Mouse (Mus musculus): ENCODE measurements around the gene Ddx39b.
A peak's percentile ranks its signal among the peaks of the same experiment; 100 is the strongest.

Gene Ddx39b

DNA sequence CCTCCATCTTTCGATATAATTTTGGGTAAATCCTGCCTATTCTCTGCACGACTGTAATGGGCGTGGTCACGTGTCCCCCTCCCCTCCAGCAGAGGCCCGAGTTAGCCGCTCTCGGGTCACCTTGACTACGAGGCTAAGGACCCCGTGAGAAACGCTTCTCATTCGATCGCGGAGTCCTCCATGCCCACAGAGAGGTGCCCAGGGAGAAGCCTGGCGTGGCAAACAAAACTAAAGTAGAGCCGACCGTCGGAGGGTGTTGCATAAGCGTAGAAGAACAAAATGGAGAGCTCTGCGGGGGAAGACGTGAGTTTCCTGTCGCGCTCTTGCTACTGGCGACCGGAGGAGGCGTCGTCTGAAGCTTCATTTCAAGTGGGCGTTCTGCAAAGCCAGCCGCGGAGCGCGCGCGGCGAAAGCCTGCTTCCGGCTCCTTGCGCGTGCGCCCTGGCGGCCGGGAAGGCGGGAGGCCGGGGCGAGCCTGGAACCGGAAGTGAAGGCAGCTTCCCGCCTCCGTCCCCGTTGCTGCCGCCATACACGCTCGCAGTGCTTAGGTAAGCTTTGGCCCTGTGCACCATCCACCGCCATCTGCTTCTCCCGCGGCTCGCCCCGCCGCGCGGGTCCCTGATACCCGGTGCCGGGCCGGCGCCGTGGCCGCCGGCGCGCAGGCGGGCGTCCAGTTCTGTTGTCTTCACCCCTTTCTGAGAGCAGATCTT lies at the start of gene Ddx39b:
TSS of gene Ddx39b (plus strand) at position 442 of the 710 bp plus-strand sequence.
- DNase-seq (ENCODE audit: low read depth, low spot score): peak; percentile 88

GRCm38 (mm10) chr17:35192924-35193323 lies 48.6 kb upstream of the Ddx39b start:
- no peak for DNase-seq (ENCODE audit: low read depth, low spot score)

GRCm38 (mm10) chr17:35193881-35194843 lies 47.4 kb upstream of the Ddx39b start, which contains the start of gene Ltb:
TSS of gene Ltb (plus strand) at chr17:35194439.
- DNase-seq (ENCODE audit: low read depth, low spot score): no peak

GRCm38 (mm10) chr17:35194844-35195630 lies 46.5 kb upstream of the Ddx39b start:
- DNase-seq (ENCODE audit: low read depth, low spot score): no peak

DNA sequence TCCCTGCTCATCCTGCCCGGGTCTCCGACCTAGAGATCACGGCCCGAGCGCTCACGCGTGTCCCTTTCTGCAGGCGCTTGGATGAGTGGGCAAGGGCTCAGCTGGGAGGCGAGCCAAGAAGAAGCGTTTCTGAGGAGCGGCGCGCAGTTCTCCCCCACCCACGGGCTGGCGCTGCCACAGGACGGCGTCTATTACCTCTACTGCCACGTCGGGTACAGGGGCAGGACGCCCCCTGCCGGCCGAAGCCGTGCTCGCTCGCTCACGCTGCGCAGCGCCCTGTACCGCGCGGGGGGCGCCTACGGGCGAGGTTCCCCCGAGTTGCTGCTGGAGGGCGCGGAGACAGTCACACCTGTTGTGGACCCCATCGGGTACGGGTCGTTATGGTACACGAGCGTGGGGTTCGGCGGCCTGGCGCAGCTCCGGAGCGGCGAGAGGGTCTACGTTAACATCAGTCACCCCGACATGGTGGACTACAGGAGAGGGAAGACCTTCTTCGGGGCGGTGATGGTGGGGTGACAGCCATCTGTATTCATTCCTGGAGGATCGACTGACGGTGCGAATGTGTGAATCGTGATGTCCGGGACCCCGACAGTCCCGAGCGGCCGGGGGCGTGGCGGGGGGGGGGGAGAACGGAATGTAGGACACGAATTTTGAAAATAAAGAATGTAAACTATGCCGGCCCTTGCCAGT lies 45.8 kb upstream of the Ddx39b start:
- DNase-seq (ENCODE audit: low read depth, low spot score): peak; percentile 19

DNA sequence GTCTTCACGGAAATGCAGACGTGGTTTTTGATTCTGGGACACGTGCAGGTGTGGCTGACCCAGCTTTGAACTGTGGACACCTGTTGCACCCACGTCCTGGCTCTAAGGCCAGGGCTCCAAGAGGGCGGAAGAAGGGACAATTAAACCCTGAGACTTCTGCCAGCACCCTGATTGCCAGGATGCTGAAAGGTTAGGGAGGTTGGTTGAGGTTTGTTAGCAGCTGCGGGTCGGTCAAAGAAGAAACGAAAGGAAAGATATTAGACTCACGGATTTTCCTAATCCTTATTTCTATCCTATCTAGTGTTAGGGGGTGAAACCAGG lies 45.3 kb upstream of the Ddx39b start:
- no peak for DNase-seq (ENCODE audit: low read depth, low spot score)

DNA sequence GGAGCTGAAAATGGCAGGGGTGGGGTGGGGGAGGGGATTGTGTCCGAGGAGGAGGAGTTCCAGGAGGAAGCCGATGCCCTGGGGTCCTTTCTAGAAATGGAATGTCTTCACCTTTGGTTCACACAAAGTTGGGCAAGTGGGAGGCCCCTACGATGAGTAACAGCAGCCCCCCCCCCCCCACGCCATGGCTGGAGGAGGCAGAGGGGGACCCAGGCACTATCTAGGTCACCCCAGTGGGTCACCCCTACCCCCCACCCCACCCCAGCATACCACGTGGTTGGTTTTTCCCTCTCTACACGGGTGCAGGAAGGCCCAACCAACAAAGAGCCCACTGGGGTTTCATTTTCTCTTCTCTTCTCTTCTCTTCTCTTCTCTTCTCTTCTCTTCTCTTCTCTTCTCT lies 44.4 kb upstream of the Ddx39b start:
- DNase-seq (ENCODE audit: low read depth, low spot score): no peak

- no peak for DNase-seq (ENCODE audit: low read depth, low spot score)
Observed at GRCm38 (mm10) chr17:35198029-35198428, 43.5 kb upstream of the Ddx39b start.

DNA sequence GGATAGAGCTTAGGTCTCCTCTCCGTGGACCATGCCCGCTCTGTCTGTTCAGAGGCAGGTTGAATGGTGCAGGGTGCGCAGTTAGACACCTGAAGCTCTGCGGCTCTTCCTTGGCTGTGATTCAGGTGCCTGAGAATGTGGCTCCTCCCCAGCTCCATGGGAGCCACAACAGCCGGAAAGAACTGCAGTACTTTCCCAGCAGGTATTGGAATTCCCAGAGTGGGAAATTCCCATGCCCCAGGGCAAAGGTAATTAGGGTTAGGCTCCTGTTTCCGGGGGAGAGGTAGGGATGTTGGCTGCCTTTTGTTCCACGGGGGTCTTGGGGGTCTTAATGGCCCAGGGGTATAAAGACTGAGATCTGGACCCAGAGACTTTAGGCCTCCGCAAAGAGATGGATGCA lies 42.6 kb upstream of the Ddx39b start:
- no peak for DNase-seq (ENCODE audit: low read depth, low spot score)

- DNase-seq (ENCODE audit: low read depth, low spot score): no peak
Observed at GRCm38 (mm10) chr17:35200398-35200797, 41.1 kb upstream of the Ddx39b start.

DNA sequence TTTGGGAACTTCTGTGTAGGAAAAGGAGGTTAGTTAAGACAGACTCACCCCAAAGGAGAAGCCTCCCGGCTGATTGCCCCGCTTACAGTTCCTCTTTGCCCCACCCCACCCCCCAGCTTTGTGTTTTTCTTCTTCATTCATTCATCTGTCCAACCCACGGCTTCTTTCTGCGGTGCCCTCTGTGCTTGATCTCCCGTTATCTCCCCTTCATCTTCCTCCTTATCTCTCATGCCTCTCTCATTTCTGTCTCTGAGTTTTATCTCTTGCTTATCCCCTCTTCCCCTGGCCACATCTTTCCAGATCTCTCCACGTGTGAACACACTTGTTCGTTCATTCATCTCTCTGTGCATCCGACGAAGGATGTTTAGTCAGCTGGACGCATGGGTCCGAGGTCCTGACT lies 40.4 kb upstream of the Ddx39b start:
- no peak for DNase-seq (ENCODE audit: low read depth, low spot score)

- DNase-seq (ENCODE audit: low read depth, low spot score): no peak
Observed at GRCm38 (mm10) chr17:35201787-35202186, 39.8 kb upstream of the Ddx39b start, which contains the start of gene Tnf. TSS of gene Tnf (minus strand) at chr17:35202007.

DNA sequence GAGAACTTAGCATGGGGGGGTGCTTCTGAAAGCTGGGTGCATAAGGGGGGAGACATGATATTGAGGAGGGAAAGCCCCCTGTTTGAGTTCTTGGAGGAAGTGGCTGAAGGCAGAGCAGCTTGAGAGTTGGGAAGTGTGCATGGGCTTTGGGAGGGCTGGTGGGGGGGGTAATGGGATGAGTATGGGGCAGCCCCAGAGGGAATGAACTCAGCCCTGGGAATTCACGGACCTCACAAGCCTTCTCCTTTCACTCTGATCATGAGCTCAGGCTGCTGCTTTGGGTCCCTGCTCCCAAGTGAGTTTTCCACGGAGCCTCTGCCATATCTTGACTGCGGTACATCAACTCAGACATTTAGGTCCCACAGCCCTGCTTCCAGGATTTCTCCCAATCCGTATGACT lies 39.1 kb upstream of the Ddx39b start:
- no peak for DNase-seq (ENCODE audit: low read depth, low spot score)

DNA sequence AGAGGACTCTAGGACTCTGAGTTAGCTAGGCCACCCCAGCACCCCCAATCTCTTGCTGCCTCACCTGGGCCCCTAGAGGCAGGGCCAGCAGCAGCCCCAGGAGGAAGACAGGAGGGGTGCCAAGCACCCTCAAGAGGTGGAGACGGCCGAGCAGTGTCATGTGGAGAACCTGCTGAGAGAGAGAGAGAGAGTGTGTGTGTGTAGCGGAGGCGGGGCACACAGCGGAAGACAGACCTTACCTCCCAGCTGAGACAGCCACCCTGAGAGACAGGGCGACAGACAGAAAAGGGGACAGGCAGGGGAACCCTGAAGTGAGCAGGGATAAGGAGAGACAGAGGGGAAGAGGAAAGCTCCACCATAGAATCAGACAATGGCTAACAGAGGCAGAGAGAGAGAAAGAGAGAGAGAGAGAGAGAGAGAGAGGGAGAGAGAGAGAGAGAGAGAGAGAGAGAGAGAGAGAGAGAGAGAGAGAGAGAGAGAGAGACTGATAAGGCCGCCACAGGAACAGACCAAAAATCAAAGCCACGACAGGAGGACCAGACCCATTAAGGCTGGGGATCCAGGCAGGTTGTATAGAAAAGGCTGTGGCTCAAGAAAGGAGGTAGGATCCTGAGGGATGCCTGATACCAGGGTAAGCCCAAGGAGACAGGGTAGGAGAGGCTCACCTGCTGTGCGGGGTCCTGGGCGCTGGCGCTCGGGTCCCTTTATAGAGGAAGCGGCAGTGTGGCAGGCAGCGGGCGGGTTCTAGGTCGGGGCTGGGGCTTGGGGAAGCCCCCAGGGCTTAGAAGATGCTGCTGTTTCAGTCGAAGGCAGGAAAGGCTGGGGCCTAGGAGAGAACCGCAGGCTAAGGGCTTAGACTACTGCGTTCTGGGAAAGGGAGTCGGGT lies 36.8 kb upstream of the Ddx39b start, which contains the start of gene Lta:
TSS of gene Lta (minus strand) at position 858 of the 886 bp plus-strand sequence.
- DNase-seq (ENCODE audit: low read depth, low spot score): no peak

GRCm38 (mm10) chr17:35205380-35205769 lies 36.2 kb upstream of the Ddx39b start:
- no peak for DNase-seq (ENCODE audit: low read depth, low spot score)

DNA sequence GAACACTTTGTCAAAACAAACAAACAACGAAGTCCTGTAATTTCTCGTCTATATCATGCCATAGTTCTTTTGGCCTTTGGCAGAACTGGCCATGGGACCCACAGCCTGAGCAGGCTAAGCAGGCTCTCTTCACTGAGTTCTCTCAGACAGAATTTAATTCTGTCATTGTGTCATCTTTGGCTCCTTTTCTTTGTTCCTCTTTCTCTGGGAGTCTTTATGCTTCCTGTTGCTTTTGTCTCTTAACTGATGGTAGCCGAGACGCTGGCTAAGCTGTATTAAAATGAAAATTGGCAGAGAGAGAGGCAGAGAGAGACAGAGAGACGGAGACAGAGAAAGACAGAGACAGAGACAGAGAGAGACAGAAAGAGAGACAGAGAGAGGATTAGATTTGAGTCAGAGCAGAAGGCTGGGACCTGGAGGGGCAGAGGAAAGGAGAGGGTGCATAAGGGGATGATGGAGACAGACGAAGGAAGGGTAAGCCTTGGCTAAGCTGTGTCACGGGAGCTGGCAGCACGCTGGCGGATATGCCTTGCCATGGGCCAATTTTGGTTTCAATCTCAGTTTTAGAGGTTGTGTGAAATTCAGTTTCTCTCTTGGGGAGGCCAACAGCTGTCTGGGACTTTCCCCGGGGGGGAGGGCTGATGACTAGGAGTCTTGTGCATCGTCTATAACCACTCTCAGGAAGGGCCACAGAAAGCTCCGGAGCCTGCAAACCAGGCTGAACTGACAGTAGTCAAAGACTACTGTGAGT lies 31.6 kb upstream of the Ddx39b start:
- DNase-seq (ENCODE audit: low read depth, low spot score): no peak

DNA sequence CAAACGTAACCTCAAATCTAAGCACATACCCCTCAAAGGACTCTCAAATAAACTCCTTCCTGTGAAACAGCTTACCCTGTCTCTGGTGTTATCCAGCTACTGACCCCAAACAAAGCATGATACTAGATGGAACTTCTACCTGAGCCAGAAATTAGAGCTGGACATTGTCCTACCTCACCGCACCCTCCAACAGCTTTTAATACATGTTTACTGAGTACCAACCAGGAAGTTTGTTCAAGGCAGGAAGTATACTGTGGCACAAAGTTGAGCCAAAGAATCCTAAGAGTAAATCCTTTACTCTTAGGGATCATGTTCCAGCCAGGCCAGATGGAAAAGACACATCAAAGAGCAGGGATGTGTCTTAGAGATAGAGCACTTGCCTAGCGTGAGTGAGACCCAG lies 31.0 kb upstream of the Ddx39b start:
- no peak for DNase-seq (ENCODE audit: low read depth, low spot score)

GRCm38 (mm10) chr17:35213071-35213470 lies 28.5 kb upstream of the Ddx39b start:
- no peak for DNase-seq (ENCODE audit: low read depth, low spot score)

DNA sequence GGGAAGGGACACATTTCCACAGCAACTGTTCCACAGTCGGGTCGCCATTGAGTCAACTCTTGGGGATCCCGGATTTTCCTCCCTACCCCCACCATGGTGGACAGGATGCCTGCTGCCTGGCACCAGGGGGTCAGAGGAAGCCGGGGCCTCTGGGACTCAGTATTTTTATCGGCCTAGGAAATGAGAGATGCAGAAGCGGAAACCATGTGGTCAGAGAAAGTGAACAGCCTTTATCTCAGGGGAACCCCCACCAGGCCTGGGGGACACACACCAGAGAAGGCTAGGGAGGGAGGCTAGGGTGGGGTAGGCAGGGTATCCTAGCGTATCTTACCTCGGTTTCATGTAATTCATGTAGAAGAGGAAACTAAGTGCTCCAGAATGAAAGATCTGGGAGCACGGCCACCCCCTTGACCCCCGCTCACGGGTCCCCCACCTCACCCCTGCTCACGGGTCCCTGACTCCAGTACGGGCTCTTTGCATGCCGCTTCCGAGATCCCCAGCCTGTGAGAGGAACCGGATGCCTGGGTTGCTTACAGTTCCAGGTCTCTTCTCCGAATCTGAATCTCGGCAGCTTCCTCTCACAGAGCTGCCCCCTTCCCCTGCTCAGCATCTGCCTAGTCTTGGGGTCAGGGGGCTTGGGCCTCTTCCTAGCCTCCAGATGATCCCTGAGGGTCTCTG lies 22.9 kb upstream of the Ddx39b start:
- no peak for DNase-seq (ENCODE audit: low read depth, low spot score)

All from c-Kit-negative CD71-positive TER-119-positive erythroid progenitor cells, embryonic 14.5 days (primary cell).